Mouse (Mus musculus): ENCODE data around the gene Cecr2. TPM values are rescaled to one million over a fixed set of nuclear protein-coding genes. Genes with fewer than 3 reads are reported as not detected.
A peak's percentile ranks its signal among the peaks of the same experiment; 100 is the strongest.

The Cecr2 gene
- polyA plus RNA-seq (2015; fragmentation: Nextera tagmentation; extraction: Ambion mirVana) = 4.7 and 5.0 TPM in 2 replicates

DNA sequence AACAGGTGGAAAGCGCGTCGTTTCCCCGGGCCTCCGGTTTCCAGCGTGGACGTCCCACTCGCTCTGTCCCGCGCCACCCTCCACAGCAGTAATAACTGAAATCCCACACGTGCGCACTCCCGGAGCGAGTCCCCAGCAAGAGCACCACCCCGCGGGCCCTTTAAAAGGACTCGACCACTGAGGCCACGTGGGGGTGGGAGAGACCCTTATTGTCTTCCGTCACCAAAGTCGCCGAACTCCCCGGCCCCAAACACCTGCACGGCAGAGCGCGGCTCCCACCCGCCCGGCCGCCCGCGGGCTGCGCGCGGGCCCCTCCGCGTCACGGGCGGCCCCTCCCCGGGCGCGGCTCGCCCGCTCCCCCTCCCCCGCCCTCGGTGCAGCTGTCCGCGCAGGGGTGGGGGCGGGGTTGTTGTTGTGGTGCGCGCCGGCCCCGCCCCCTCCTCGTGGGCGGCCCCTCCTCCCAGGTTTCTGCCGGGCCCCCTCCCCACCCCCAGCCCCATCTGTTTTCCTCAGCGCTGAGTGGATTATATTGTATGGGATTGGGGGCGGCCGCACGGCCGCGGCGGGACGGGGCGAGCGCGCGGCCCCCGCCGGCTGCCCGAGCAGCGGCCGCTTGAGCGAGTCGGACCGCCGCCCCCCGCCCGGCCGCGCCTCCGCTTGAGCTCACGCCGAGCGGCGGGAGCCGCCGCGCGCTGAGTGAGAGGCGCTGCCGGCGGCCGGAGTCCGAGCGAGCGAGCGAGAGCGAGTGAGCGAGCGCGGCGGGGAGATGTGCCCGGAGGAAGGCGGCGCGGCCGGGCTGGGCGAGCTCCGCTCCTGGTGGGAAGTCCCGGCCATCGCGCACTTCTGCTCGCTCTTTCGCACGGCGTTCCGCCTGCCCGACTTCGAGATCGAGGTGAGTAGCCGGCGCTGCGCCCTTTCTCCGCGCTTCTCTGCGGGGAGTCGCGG is at the start of gene Cecr2:
TSS of gene Cecr2 (plus strand) at position 554 of the 945 bp plus-strand sequence.
- Histone ChIP-seq H3K36me3 (replicated peaks; ENCODE audit: insufficient read depth, low read length) (no peaks in the 10 kb centered on the region), H3K4me3 (ENCODE audit: low read depth, low read length) (peak within 1 kb of the TSS; percentile 92), H3K9ac (replicated peaks) (peak within 1 kb of the TSS; percentile 97), H3K9me3 (ENCODE audit: low read length) (no peaks in the 10 kb centered on the region), H3K4me1 (ENCODE audit: insufficient read depth) (peaks cover 15% of the 10 kb centered on the region), H3K27ac (ENCODE audit: low read depth) (peak within 1 kb of the TSS; percentile 98), H3K27me3 (ENCODE audit: insufficient read depth, low read length) (0 out of 2 replicates have a peak, but pooled peaks cover 3% of the 10 kb centered on the region), H3K4me2 (ENCODE audit: low read depth, low read length) (peak within 1 kb of the TSS; percentile 96)
- DNase-seq (peak; percentile 89), ATAC-seq (peak; percentile 80)
- TF ChIP-seq CTCF (IDR thresholded peaks at IDR 0.05; ENCODE audit: low read depth) (no peak), EP300 (IDR thresholded peaks at IDR 0.05; ENCODE audit: low read depth) (no peak)
- under 1% methylated on average over 60 of the region's 127 CpGs for WGBS (ENCODE audit: insufficient replicate concordance)

DNA sequence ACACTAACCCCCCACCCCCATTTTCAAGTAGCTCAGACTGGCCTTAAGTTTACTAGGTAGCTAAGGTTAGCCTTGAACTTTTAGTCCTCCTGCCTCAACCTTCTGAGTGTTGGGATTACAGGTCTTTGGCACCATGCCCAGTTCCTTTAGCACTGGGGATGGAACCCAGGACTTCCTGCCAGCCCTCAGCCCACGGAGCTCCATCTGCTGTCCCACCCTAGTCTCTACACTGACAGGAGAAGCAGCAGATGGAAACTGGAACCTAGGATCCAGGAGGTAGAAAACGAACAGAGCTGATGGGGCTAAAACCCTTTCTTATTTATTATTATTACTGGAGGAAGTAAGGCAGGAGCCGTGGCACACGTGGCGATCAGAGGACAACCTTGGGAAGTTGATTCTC is 48.6 kb upstream of the Cecr2 start:
- Histone ChIP-seq H3K4me3 (ENCODE audit: low read depth, low read length) (no peak overlapping the region), H3K27ac (ENCODE audit: low read depth) (peak overlapping the region; percentile 86; the same call in 1 of the 2 replicates), H3K4me1 (ENCODE audit: insufficient read depth) (peaks cover 43% of the 10 kb centered on the region), H3K9me3 (ENCODE audit: low read length) (no peaks in the 10 kb centered on the region), H3K4me2 (ENCODE audit: low read depth, low read length) (no peak overlapping the region), H3K27me3 (ENCODE audit: insufficient read depth, low read length) (no peaks in the 10 kb centered on the region), H3K9ac (replicated peaks) (no peak overlapping the region), H3K36me3 (replicated peaks; ENCODE audit: insufficient read depth, low read length) (no peaks in the 10 kb centered on the region)
- ATAC-seq = no peak
- 64% methylated on average over 5 of the region's 5 CpGs for WGBS (ENCODE audit: insufficient replicate concordance)
- DNase-seq = no peak
- TF ChIP-seq EP300 (IDR thresholded peaks at IDR 0.05; ENCODE audit: low read depth) = no peak
- TF ChIP-seq CTCF (IDR thresholded peaks at IDR 0.05; ENCODE audit: low read depth) = peak; percentile 28

DNA sequence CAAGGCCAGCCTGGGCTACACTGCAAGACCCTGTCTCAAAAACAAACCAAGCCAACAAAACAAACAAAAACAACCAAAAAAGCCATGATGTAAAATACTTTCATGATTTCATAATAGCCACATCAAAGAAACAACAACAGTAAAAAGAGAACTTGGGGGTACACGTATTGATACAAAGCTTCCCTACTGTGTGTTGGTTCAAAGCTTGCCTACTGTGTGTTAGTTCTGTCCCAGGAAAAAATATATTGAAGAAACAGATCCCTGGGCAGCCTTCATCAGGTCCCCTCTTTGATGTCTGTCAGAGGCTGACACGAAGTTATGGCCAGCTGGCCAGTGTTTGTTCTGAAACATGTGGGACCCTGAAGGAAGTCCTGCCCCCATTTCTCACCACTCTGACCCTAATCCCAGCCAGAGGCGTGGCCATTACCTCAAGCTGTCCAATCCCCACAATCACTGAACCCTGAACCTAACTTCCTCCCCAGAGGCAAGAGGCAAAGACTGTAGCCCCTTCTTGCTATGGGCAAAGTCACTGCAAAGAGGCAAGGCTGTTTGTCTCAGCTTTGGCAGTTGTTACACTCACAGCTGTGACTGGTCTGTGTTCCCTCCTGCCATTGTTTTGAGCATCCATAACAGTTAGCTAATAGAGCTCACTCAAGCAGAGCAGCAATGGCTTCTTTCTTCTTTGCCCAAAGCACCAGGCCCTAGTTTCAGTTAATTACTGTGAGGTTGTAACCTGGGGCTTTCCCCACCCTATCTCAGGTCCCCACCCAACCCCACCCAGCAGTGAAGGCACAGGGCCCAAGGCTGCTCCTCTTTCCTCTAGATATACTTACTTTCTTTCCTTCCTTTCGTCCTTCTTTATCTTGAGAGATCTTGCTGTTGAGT is 47.4 kb upstream of the Cecr2 start:
- peak overlapping the region; percentile 86 for H3K27ac ChIP-seq (ENCODE audit: low read depth)
- H3K4me3 ChIP-seq (ENCODE audit: low read depth, low read length) = no peak overlapping the region

DNA sequence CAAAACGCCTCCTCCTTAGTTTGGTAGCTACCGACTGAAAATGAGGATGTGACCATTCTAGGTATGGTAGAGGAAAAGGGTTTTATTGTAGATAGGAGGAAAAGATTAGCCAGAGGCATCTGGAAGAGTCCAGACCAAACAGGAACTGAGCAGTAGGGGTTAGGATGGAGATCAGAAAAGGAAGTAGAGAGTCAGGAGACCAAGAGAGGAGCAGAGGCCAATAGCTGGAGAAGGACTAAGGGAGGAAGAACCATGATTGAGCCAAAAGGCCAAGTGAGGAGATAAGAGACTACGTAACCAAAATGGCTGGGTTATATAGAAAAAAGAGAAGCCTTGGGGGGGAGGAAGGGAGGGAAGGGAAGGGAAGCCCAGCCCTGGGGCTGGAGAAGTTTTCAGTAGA is 46.0 kb upstream of the Cecr2 start:
- ATAC-seq (no peak), DNase-seq (no peak)
- TF ChIP-seq CTCF (IDR thresholded peaks at IDR 0.05; ENCODE audit: low read depth) (no peak), EP300 (IDR thresholded peaks at IDR 0.05; ENCODE audit: low read depth) (no peak)
- Histone ChIP-seq H3K27ac (ENCODE audit: low read depth) (peak overlapping the region; percentile 46; the same call in 1 of the 2 replicates), H3K9ac (replicated peaks) (no peak overlapping the region), H3K4me2 (ENCODE audit: low read depth, low read length) (no peak overlapping the region), H3K9me3 (ENCODE audit: low read length) (no peaks in the 10 kb centered on the region), H3K4me3 (ENCODE audit: low read depth, low read length) (no peak overlapping the region), H3K27me3 (ENCODE audit: insufficient read depth, low read length) (no peaks in the 10 kb centered on the region), H3K4me1 (ENCODE audit: insufficient read depth) (peaks cover 46% of the 10 kb centered on the region), H3K36me3 (replicated peaks; ENCODE audit: insufficient read depth, low read length) (no peaks in the 10 kb centered on the region)
- WGBS (ENCODE audit: insufficient replicate concordance) = 58% methylated on average over 3 of the region's 3 CpGs

More for the DNA sequence above, 47.4 kb upstream of the Cecr2 start:
- Histone ChIP-seq H3K9me3 (ENCODE audit: low read length) (no peaks in the 10 kb centered on the region), H3K4me2 (ENCODE audit: low read depth, low read length) (peak overlapping the region; percentile 42), H3K9ac (replicated peaks) (peak overlapping the region; percentile 14; the same call in 1 of the 2 replicates), H3K27me3 (ENCODE audit: insufficient read depth, low read length) (no peaks in the 10 kb centered on the region), H3K36me3 (replicated peaks; ENCODE audit: insufficient read depth, low read length) (no peaks in the 10 kb centered on the region), H3K4me1 (ENCODE audit: insufficient read depth) (peaks cover 43% of the 10 kb centered on the region)
- ATAC-seq (peak; percentile 89), DNase-seq (peak; percentile 49)
- WGBS (ENCODE audit: insufficient replicate concordance) = 56% methylated on average over 4 of the region's 4 CpGs
- TF ChIP-seq CTCF (IDR thresholded peaks at IDR 0.05; ENCODE audit: low read depth) = no peak
- TF ChIP-seq EP300 (IDR thresholded peaks at IDR 0.05; ENCODE audit: low read depth) = peak; percentile 54; the same call in 1 of the 2 replicates

DNA sequence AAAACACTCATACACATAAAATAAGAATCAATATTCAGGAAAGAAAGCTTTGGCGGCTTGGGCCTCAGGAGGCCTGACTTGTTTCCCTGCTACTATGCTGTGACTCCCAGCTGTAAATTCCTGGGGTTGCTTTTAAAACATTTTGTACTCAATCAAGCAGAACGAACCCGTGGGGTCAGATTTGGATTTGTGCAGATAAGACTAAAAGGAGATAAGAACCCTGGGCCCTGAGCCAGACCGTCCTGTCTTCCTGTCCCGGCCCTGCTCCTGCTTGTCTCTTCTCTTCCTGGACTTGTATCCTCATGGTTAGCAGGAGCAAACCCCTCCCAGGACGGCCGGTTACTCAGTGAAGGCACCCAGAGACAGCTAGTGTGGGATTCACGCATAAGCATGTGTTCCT is 41.1 kb upstream of the Cecr2 start:
- Histone ChIP-seq H3K4me1 (ENCODE audit: insufficient read depth) (peaks cover 18% of the 10 kb centered on the region), H3K36me3 (replicated peaks; ENCODE audit: insufficient read depth, low read length) (no peaks in the 10 kb centered on the region), H3K9me3 (ENCODE audit: low read length) (no peaks in the 10 kb centered on the region), H3K27ac (ENCODE audit: low read depth) (no peak overlapping the region), H3K27me3 (ENCODE audit: insufficient read depth, low read length) (no peaks in the 10 kb centered on the region), H3K4me3 (ENCODE audit: low read depth, low read length) (no peak overlapping the region), H3K4me2 (ENCODE audit: low read depth, low read length) (no peak overlapping the region), H3K9ac (replicated peaks) (no peak overlapping the region; the same call in 1 of the 2 replicates)
- ATAC-seq = peak; percentile 29; the same call in 1 of the 2 replicates
- 25% methylated on average over 8 of the region's 8 CpGs for whole genome bisulfite sequencing (ENCODE audit: insufficient replicate concordance)
- peak; percentile 34 for DNase-seq
- TF ChIP-seq EP300 (IDR thresholded peaks at IDR 0.05; ENCODE audit: low read depth) = no peak
- TF ChIP-seq CTCF (IDR thresholded peaks at IDR 0.05; ENCODE audit: low read depth) = no peak

Measured in liver, postnatal 0 days (tissue).